Mouse (Mus musculus) small intestine, adult 2 months (tissue): Measurements from ENCODE around the gene Abhd5.

Experiments used
- CTCF ChIP-seq: fragments of 200-500 bp; IDR thresholded peaks from 2 replicates; pipeline ENCODE4 v1.5.1; 2012; ENCODE audit warnings: low read depth, mild to moderate bottlenecking, control low read depth, inconsistent platforms, low read length, moderate library complexity, mixed read lengths; ENCODE audit not compliant: insufficient replicate concordance, insufficient read length; ENCODE audit errors: extremely low read depth
- POLR2A ChIP-seq: fragments of 200-500 bp; IDR thresholded peaks from 2 replicates; pipeline ENCODE4 v1.6.1; 2012; ENCODE audit warnings: low read depth, mild to moderate bottlenecking, control low read depth, inconsistent platforms, low read length, moderate library complexity

DNA sequence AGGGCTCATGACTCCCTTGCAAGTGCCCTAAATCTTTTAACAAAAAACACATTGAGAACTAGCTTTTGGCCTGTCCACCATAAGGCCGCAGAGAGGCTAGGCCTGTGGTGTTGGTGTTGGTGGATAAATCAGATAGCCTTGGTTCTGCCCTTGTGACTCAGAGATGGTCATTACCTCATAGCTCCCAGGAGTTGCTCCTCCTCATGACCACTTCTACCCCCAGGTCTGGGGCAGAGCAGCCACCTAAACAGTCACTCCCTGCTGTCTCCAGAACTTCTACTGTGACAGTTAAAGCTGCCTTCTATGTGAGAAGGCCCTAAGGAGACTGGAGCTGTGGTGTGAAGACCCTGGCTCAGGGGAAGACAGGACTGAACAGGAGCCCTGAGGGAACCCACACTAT is 45.7 kb downstream of the Abhd5 start:
- TF ChIP-seq CTCF, result no peak
- TF ChIP-seq POLR2A, result no peak
